Mouse (Mus musculus): ENCODE measurements around the gene Ms4a6b.
"Not testable (repeated sequence)": the region's sequence is repeated elsewhere in the genome, so short reads cannot be mapped to it uniquely, and the experiment has no call there.

The Ms4a6b gene

GRCm38 (mm10) chr19:11533888-11534445, 17.7 kb downstream of the Ms4a6b start:
- DNase-seq (ENCODE audit: low read depth, low spot score), result no peak

DNA sequence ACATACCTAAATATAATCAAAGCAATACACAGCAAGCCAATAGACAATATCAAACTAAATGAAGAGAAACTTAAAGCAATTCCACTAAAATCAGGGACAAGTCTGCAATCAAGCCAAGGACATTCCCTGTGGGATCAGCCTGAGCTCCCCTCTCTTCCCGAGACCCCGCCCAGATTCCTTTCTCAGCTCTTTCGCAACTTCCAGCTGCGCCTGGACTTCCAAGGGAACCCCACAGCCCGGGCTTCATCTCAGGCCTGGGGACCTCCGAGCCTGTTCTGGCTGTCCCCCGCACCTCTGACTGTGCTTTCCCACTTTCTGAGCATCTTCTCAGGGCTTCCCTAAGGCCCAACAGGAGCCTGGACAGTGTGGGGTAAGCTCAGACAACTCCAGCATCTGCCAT, 20.3 kb downstream of the Ms4a6b start, which contains the start of gene Ms4a4d:
TSS of gene Ms4a4d (plus strand) at position 209 of the 400 bp plus-strand sequence.
- no peak for DNase-seq (ENCODE audit: low read depth, low spot score)

- no peak for DNase-seq (ENCODE audit: low read depth, low spot score)
These were observed 21.0 kb downstream of the Ms4a6b start for GRCm38 (mm10) chr19:11537336-11537735.

DNA sequence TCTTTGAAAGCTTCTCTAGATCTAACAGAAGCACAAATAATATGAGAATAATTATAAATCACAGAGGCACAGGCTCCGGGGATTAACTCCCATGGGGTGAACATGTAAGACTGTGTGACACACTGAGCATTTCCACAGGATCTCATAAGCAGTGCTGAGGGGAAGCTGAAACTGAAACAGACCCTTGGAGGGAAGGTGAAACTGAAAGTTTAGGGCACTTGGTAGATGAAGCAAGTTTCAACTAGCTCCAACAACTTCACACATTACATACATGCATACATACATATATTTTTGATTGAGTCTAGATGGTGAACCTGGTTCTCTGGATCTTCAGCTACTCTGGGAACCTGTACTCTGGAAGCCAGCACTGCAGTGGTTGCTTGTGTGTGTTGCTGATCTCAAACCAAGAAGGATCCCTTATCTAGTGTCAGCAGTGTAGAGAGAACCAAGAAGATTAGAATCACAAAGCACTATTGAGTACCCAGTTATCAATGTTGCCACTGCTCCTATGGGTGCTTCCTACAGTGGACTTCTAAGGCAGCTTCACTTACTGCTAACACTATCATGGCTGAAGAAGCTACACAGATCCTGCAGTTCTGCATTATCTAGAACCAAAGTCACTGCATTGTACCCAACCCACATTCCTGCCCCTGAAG, 24.0 kb downstream of the Ms4a6b start:
- not testable (repeated sequence) for DNase-seq (ENCODE audit: low read depth, low spot score)

DNA sequence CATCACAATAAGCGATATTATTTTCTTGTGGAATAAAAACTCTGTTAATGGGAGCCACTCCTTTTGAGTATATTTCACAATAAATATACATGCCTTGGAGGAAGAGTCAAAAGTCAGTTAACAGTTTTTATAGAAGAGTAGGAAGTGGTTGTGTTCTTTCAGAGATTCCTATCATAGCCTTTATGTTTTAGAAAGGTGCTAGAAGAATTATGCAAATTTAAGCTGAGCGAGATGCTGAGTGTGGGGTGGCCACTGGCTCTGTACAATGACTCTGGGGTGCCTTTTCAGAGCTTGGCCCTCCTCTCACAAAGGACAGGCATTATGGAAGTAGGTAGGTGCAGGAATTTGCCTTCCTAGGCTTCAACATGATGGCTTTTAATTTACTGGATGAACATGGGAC, 28.1 kb downstream of the Ms4a6b start:
- not testable (repeated sequence) for DNase-seq (ENCODE audit: low read depth, low spot score)

- no peak for DNase-seq (ENCODE audit: low read depth, low spot score)
These were observed 31.6 kb downstream of the Ms4a6b start for GRCm38 (mm10) chr19:11547911-11548310.

- DNase-seq (ENCODE audit: low read depth, low spot score), result no peak
These were observed 38.4 kb downstream of the Ms4a6b start for GRCm38 (mm10) chr19:11554726-11555125.

- not testable (repeated sequence) for DNase-seq (ENCODE audit: low read depth, low spot score)
These were observed 43.2 kb downstream of the Ms4a6b start for GRCm38 (mm10) chr19:11559560-11559959.

DNA sequence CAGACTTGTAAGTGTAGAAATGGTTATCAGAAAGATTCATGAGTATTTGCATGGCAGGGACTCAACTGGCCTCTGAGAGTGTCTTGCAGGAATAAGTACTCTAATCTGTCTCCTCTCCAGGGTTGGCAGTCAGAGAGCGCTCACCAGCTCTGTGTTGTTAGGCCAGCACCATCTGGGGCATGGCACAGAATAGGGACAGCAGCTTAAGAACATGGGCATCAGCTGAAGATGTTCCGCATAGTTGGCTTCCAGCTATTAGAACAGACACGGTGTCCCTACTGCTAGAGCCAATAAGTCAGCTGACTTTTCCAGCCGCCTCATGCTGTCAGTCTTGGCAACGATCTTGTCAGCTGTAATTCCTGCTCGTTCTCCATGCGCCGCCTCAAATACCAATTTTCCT, 58.7 kb downstream of the Ms4a6b start:
- DNase-seq (ENCODE audit: low read depth, low spot score), result peak; percentile 8
